Mouse (Mus musculus) naive thymus-derived CD4-positive, alpha-beta T cell, adult 2 months (primary cell): ENCODE data around the gene Mrgpre.

Experiments
- DNase-seq: peaks from one replicate; pipeline ENCODE4 v3.0.0-alpha.2; 2011; ENCODE audit warnings: low read depth

Gene Mrgpre

GRCm38 (mm10) chr7:143738194-143738593, 46.1 kb downstream of the Mrgpre start:
- DNase-seq, result no peak

GRCm38 (mm10) chr7:143733746-143734145, 50.6 kb downstream of the Mrgpre start:
- no peak for DNase-seq

- no peak for DNase-seq
Observed at GRCm38 (mm10) chr7:143729886-143730285, 54.4 kb downstream of the Mrgpre start.
